Mouse (Mus musculus): Measurements from ENCODE around the gene Gm32742. TPM values are rescaled to one million over a fixed set of nuclear protein-coding genes. Genes with fewer than 3 reads are reported as not detected.
A peak's percentile ranks its signal among the peaks of the same experiment; 100 is the strongest.

Gene Gm32742
- total RNA-seq, 2 experiments from 2014 or later, result not detected

DNA sequence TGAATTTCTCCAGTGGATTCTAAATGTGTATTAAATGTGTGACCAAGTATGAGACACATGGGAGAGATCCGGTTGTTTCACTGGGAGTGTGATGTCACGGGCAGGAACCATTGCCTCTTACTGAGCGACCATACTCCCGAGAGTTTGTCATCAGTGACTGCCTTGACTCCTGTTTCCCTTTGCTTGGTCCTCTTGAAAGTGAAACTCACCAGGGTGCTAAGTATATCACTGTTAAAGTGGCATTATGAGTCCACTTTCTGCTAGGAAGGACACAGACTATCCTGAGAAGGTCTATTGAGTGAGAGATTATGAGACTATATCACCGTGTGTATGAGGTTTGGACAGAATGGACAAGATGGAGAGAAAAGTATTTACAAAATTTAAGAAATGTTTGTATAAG is 83.7 kb downstream of the Gm32742 start:
- H3K4me3 ChIP-seq, result no peak overlapping the region
- DNase-seq, result no peak
- H3K27ac ChIP-seq, result no peak overlapping the region
- intact Hi-C loops (cut with DNase I), result no loop called here
- no peak for TF ChIP-seq CTCF (IDR thresholded peaks at IDR 0.05)

Small RNA genes within 50 kb of the gene (microRNA-seq; reads per million reads assigned to microRNA genes)
- gene Mir34b (not detected), gene Mir34c (50.6 reads per million, percentile 31 among the genes with 10 or more reads in this experiment)

Other genes with a start within 250 kb of the Gm32742 start
- 10 to 100 TPM; 17.9 to 25.2 TPM for gene Sik2, start 156.4 kb downstream of the Gm32742 start, total RNA-seq (2021)
- not detected for gene Btg4, start 104.6 kb downstream of the Gm32742 start, total RNA-seq (2021)
- gene Layn, start 88.4 kb downstream of the Gm32742 start, total RNA-seq (2021), result 1 to 10 TPM in 1 of 2 experiments, under 1 TPM in 1; 0.94 to 2.1 TPM
- gene 4833427G06Rik, start 63.4 kb downstream of the Gm32742 start, total RNA-seq (2021), result not detected
- gene Pou2af1, start 48.2 kb upstream of the Gm32742 start, total RNA-seq (2021), result not detected
- under 1 TPM; 0.26 to 0.31 TPM for gene Colca2, start 113.1 kb upstream of the Gm32742 start, total RNA-seq (2021)
- gene 1810046K07Rik, start 163.4 kb upstream of the Gm32742 start, total RNA-seq (2021), result not detected

Data from gastrocnemius, adult 2 months (tissue).